Mouse (Mus musculus): Measurements from ENCODE around the gene Mgll. TPM values are rescaled to one million over a fixed set of nuclear protein-coding genes. Genes with fewer than 3 reads are reported as not detected.
A peak's percentile ranks its signal among the peaks of the same experiment; 100 is the strongest.

Gene Mgll
- polyA plus RNA-seq, 1 experiment from 2014 or later = 6.2 TPM

- WGBS = 86% methylated on average over 5 of the region's 5 CpGs
- DNase-seq (ENCODE audit: low spot score) = no peak
- H3K4me1 ChIP-seq = peaks cover 16% of the 10 kb centered on the region
- peak overlapping the region; percentile 51 for H3K27ac ChIP-seq (replicated peaks)
- peaks cover 9% of the 10 kb centered on the region; the same call in 1 of the 2 replicates for H3K27me3 ChIP-seq (replicated peaks; ENCODE audit: low read depth, poor library complexity, severe bottlenecking)
- H3K4me3 ChIP-seq = no peak overlapping the region
- H3K9me3 ChIP-seq = no peaks in the 10 kb centered on the region
- peaks cover 36% of the 10 kb centered on the region for H3K36me3 ChIP-seq (replicated peaks)
Measured at GRCm38 (mm10) chr6:88833340-88834140, 109.3 kb downstream of the Mgll start.

GRCm38 (mm10) chr6:88835047-88835446 is 110.8 kb downstream of the Mgll start:
- WGBS = 73% methylated on average over 5 of the region's 5 CpGs
- H3K27me3 ChIP-seq (replicated peaks; ENCODE audit: low read depth, poor library complexity, severe bottlenecking) = peaks cover 9% of the 10 kb centered on the region; the same call in 1 of the 2 replicates
- no peak overlapping the region for H3K4me3 ChIP-seq
- peaks cover 20% of the 10 kb centered on the region for H3K4me1 ChIP-seq
- DNase-seq (ENCODE audit: low spot score) = no peak
- H3K36me3 ChIP-seq (replicated peaks) = peaks cover 46% of the 10 kb centered on the region
- H3K9me3 ChIP-seq = no peaks in the 10 kb centered on the region
- H3K27ac ChIP-seq (replicated peaks) = no peak overlapping the region

- H3K36me3 ChIP-seq (replicated peaks) = peaks cover 46% of the 10 kb centered on the region
- no peak overlapping the region for H3K27ac ChIP-seq (replicated peaks)
- no peaks in the 10 kb centered on the region for H3K9me3 ChIP-seq
- no peak for DNase-seq (ENCODE audit: low spot score)
- WGBS = 93% methylated on average over 28 of the region's 28 CpGs
- no peaks in the 10 kb centered on the region for H3K27me3 ChIP-seq (replicated peaks; ENCODE audit: low read depth, poor library complexity, severe bottlenecking)
- H3K4me3 ChIP-seq = no peak overlapping the region
- peaks cover 29% of the 10 kb centered on the region for H3K4me1 ChIP-seq
Measured at GRCm38 (mm10) chr6:88836178-88836819, 112.1 kb downstream of the Mgll start.

- Histone ChIP-seq H3K4me1 (peaks cover 35% of the 10 kb centered on the region), H3K27ac (replicated peaks) (no peak overlapping the region), H3K36me3 (replicated peaks) (peaks cover 46% of the 10 kb centered on the region), H3K4me3 (no peak overlapping the region), H3K9me3 (no peaks in the 10 kb centered on the region), H3K27me3 (replicated peaks; ENCODE audit: low read depth, poor library complexity, severe bottlenecking) (no peaks in the 10 kb centered on the region)
- DNase-seq (ENCODE audit: low spot score) = no peak
- WGBS = 93% methylated on average over 12 of the region's 12 CpGs
Measured at GRCm38 (mm10) chr6:88837999-88838398, 113.8 kb downstream of the Mgll start.

GRCm38 (mm10) chr6:88838613-88839012 is 114.4 kb downstream of the Mgll start:
- no peaks in the 10 kb centered on the region for H3K9me3 ChIP-seq
- WGBS = 90% methylated on average over 10 of the region's 10 CpGs
- peaks cover 46% of the 10 kb centered on the region for H3K36me3 ChIP-seq (replicated peaks)
- H3K4me1 ChIP-seq = peaks cover 38% of the 10 kb centered on the region
- no peak for DNase-seq (ENCODE audit: low spot score)
- no peaks in the 10 kb centered on the region for H3K27me3 ChIP-seq (replicated peaks; ENCODE audit: low read depth, poor library complexity, severe bottlenecking)
- no peak overlapping the region for H3K4me3 ChIP-seq
- no peak overlapping the region for H3K27ac ChIP-seq (replicated peaks)

- Histone ChIP-seq H3K36me3 (replicated peaks) (peaks cover 46% of the 10 kb centered on the region), H3K9me3 (no peaks in the 10 kb centered on the region), H3K4me1 (peaks cover 36% of the 10 kb centered on the region), H3K4me3 (no peak overlapping the region), H3K27ac (replicated peaks) (no peak overlapping the region), H3K27me3 (replicated peaks; ENCODE audit: low read depth, poor library complexity, severe bottlenecking) (no peaks in the 10 kb centered on the region)
- no peak for DNase-seq (ENCODE audit: low spot score)
- WGBS = 84% methylated on average over 26 of the region's 26 CpGs
Measured at GRCm38 (mm10) chr6:88839135-88839970, 115.1 kb downstream of the Mgll start.

- Histone ChIP-seq H3K4me1 (peaks cover 30% of the 10 kb centered on the region), H3K9me3 (no peaks in the 10 kb centered on the region), H3K36me3 (replicated peaks) (peaks cover 49% of the 10 kb centered on the region), H3K4me3 (peak overlapping the region; percentile 88), H3K27ac (replicated peaks) (no peak overlapping the region), H3K27me3 (replicated peaks; ENCODE audit: low read depth, poor library complexity, severe bottlenecking) (no peaks in the 10 kb centered on the region)
- DNase-seq (ENCODE audit: low spot score) = no peak
- 76% methylated on average over 3 of the region's 3 CpGs for WGBS
Measured at GRCm38 (mm10) chr6:88840211-88840610, 116.0 kb downstream of the Mgll start.

- no peaks in the 10 kb centered on the region for H3K27me3 ChIP-seq (replicated peaks; ENCODE audit: low read depth, poor library complexity, severe bottlenecking)
- H3K4me3 ChIP-seq = peak overlapping the region; percentile 88
- H3K27ac ChIP-seq (replicated peaks) = peak overlapping the region; percentile 90
- H3K4me1 ChIP-seq = peaks cover 29% of the 10 kb centered on the region
- 60% methylated on average over 9 of the region's 9 CpGs for WGBS
- no peak for DNase-seq (ENCODE audit: low spot score)
- peaks cover 47% of the 10 kb centered on the region for H3K36me3 ChIP-seq (replicated peaks)
- H3K9me3 ChIP-seq = no peaks in the 10 kb centered on the region
Measured at GRCm38 (mm10) chr6:88840791-88841513, 116.7 kb downstream of the Mgll start.

- Histone ChIP-seq H3K4me3 (peak overlapping the region; percentile 88), H3K27me3 (replicated peaks; ENCODE audit: low read depth, poor library complexity, severe bottlenecking) (no peaks in the 10 kb centered on the region), H3K27ac (replicated peaks) (peak overlapping the region; percentile 90), H3K9me3 (no peaks in the 10 kb centered on the region), H3K4me1 (peaks cover 29% of the 10 kb centered on the region), H3K36me3 (replicated peaks) (peaks cover 45% of the 10 kb centered on the region)
- no peak for DNase-seq (ENCODE audit: low spot score)
- WGBS = under 1% methylated on average over 22 of the region's 22 CpGs
Measured at GRCm38 (mm10) chr6:88841514-88841780, 117.2 kb downstream of the Mgll start.

- H3K27ac ChIP-seq (replicated peaks) = peak within 1 kb of the TSS; percentile 90
- WGBS = under 1% methylated on average over 72 of the region's 72 CpGs
- H3K4me3 ChIP-seq = peak within 1 kb of the TSS; percentile 88
- peak; percentile 98 for DNase-seq (ENCODE audit: low spot score)
- H3K27me3 ChIP-seq (replicated peaks; ENCODE audit: low read depth, poor library complexity, severe bottlenecking) = no peaks in the 10 kb centered on the region
- peaks cover 29% of the 10 kb centered on the region for H3K4me1 ChIP-seq
- peaks cover 40% of the 10 kb centered on the region for H3K36me3 ChIP-seq (replicated peaks)
- no peaks in the 10 kb centered on the region for H3K9me3 ChIP-seq
Measured at GRCm38 (mm10) chr6:88841781-88842689, 117.8 kb downstream of the Mgll start, which contains the start of gene Abtb1. TSS of gene Abtb1 (minus strand) at chr6:88841984.

GRCm38 (mm10) chr6:88842731-88843151 is 118.5 kb downstream of the Mgll start:
- peak overlapping the region; percentile 90 for H3K27ac ChIP-seq (replicated peaks)
- no peaks in the 10 kb centered on the region for H3K9me3 ChIP-seq
- H3K4me3 ChIP-seq = peak overlapping the region; percentile 88
- H3K27me3 ChIP-seq (replicated peaks; ENCODE audit: low read depth, poor library complexity, severe bottlenecking) = no peaks in the 10 kb centered on the region
- WGBS = under 1% methylated on average over 32 of the region's 32 CpGs
- peaks cover 33% of the 10 kb centered on the region for H3K4me1 ChIP-seq
- peaks cover 32% of the 10 kb centered on the region for H3K36me3 ChIP-seq (replicated peaks)
- DNase-seq (ENCODE audit: low spot score) = no peak

Data from embryonic facial prominence, embryonic 10.5 days (tissue).